Mouse (Mus musculus) embryonic facial prominence, embryonic 11.5 days (tissue): ENCODE measurements around the gene Enho. TPM values are rescaled to one million over a fixed set of nuclear protein-coding genes. Genes with fewer than 3 reads are reported as not detected.

Source experiments
- ATAC-seq: fragments of 200-750 bp; cut with Nextera tagmentation; replicated peaks from 2 replicates; pipeline ENCODE4 v1.8.0; 2017; ENCODE audit warnings: low read depth; ENCODE audit not compliant: insufficient number of reproducible peaks, low FRiP score, low TSS enrichment
- DNase-seq: peaks from one replicate; pipeline ENCODE4 v3.0.0-alpha.2; 2015; ENCODE audit warnings: low spot score
- H3K27ac ChIP-seq: fragments of 300-500 bp; sonication (generic); replicated peaks from 2 replicates; pipeline ENCODE4 v1.5.1; 2014; ENCODE audit warnings: mild to moderate bottlenecking, low read depth, low read length, control low read depth
- H3K27me3 ChIP-seq: fragments of 300-500 bp; sonication (generic); 2 replicates; pipeline ENCODE4 v1.6.1; 2014; ENCODE audit warnings: mild to moderate bottlenecking, low read length, moderate library complexity, mixed read lengths; ENCODE audit not compliant: control insufficient read depth, insufficient read depth
- H3K36me3 ChIP-seq: fragments of 300-500 bp; sonication (generic); replicated peaks from 2 replicates; pipeline ENCODE4 v1.6.1; 2014; ENCODE audit warnings: low read depth, mild to moderate bottlenecking, low read length, moderate library complexity, mixed read lengths; ENCODE audit not compliant: control insufficient read depth, insufficient read depth
- H3K4me1 ChIP-seq: fragments of 300-500 bp; sonication (generic); 2 replicates; pipeline ENCODE4 v1.6.1; 2014; ENCODE audit warnings: low read length, mixed read lengths; ENCODE audit not compliant: control insufficient read depth, insufficient read depth
- H3K4me2 ChIP-seq: fragments of 300-500 bp; sonication (generic); 2 replicates; pipeline ENCODE4 v1.6.1; 2014; ENCODE audit warnings: low read depth, mild to moderate bottlenecking, control low read depth, low read length, moderate library complexity
- H3K4me3 ChIP-seq: fragments of 300-500 bp; sonication (generic); 2 replicates; pipeline ENCODE4 v1.5.1; 2014; ENCODE audit warnings: low read depth, low read length, control low read depth
- H3K9ac ChIP-seq: fragments of 300-500 bp; sonication (generic); replicated peaks from 2 replicates; pipeline ENCODE4 v1.6.1; 2014; ENCODE audit warnings: mild to moderate bottlenecking, control low read depth, low read length
- H3K9me3 ChIP-seq: fragments of 300-500 bp; sonication (generic); replicated peaks from 2 replicates; pipeline ENCODE4 v1.6.1; 2016; ENCODE audit warnings: mild to moderate bottlenecking, low read length, inconsistent platforms, mixed read lengths; ENCODE audit not compliant: control insufficient read depth
- WGBS: fragments of 180-500 bp; shearing (Covaris S2); extraction: QIAGEN DNeasy Blood & Tissue Kit; methylation state at CpG from one replicate; pipeline ENCODE4 v1.1.7; 2014; 5-methylcytosine and 5-hydroxymethylcytosine counted together
- polyA plus RNA-seq: library from polyadenylated mRNA; unstranded; fragments of >200 nt; fragmentation: Nextera tagmentation; extraction: Ambion mirVana; gene quantifications from 2 replicates; pipeline ENCODE4 v1.2.1, GENCODE M21; 2014

Enho gene
- polyA plus RNA-seq, 1 experiment from 2014 or later, result 19.9 TPM

DNA sequence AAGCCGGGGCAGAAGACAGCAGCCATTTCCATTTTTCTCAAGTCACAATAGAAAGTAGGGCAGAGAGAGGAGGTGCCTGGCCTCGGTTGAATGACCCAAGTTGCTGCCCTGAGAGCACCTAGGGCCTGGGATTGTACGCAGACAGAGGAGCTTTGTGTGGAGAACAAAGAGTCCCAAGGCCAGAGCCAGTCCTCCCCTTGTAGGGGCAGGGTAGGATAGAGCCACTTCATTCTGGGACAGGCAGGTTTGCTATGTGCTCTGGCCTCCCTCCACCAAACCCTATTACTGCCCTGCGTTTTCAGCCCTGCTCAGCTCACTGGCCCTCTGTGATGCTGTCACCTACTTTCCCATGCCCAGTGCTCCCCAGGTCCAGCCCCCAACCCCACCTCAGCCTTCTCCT lies 8.0 kb upstream of the Enho start:
- Histone ChIP-seq H3K9ac (no peak overlapping the region), H3K36me3 (no peaks in the 10 kb centered on the region), H3K27me3 (no peaks in the 10 kb centered on the region), H3K4me1 (no peaks in the 10 kb centered on the region), H3K4me3 (no peak overlapping the region), H3K4me2 (no peak overlapping the region), H3K27ac (no peak overlapping the region), H3K9me3 (no peaks in the 10 kb centered on the region)
- no peak for DNase-seq
- ATAC-seq, result no peak
- 16% methylated on average over 4 of the region's 4 CpGs for WGBS

DNA sequence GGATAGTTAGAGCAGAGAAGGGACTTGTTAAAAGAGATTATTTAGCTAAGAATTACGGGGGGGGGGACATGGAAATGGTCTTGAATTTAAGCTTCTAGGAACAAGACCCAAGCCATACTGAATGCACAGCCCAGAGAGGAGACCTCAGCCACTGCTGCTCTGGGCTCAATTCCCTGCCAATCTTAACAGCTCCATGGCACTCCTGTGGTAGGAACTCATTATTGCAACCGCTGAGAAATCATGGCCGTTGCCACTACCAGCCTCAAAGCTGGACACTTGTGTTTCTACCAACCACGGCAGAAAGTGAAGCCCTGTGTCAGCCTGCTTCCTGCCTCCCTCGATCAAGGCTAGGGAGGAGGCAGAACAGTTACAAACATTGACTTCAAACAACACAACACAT lies 5.4 kb upstream of the Enho start:
- no peak overlapping the region for H3K9ac ChIP-seq

DNA sequence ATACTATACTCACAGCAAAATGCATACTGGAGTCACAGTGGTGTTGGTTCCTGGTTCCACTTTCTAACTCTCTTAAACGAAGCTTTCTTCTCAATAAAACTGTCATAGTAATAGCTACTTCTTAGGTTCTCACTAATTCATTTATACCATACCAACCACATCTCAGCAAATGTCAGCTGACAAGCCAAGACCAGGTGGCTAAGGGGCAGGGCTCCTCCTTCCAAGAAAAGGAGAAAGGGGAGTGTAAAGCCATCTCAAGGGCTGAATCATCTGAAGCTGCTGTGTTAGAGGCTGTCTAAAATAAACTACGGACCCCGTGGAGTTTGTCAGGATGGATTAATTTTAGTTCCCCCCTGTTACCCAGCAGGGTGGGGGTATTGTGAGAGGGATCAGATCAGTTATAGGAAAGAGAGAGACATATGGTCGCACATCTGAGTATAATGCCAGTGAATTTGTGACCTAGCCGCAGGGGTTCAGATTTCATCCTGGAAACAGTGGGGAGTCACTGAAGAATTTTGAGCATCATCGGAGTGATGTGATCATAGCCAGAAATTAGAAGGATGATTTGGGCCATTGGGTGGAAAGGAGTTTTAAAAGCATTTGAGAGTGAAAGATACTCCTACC lies 1.2 kb upstream of the Enho start:
- no peak for ATAC-seq
- Histone ChIP-seq H3K9ac (no peak overlapping the region), H3K27me3 (no peaks in the 10 kb centered on the region; the same call in 1 of the 2 replicates), H3K4me2 (no peak overlapping the region), H3K36me3 (no peaks in the 10 kb centered on the region), H3K9me3 (no peaks in the 10 kb centered on the region), H3K4me1 (peaks cover 10% of the 10 kb centered on the region), H3K27ac (no peak overlapping the region), H3K4me3 (no peak overlapping the region)
- no peak for DNase-seq
- WGBS, result 78% methylated on average over 6 of the region's 6 CpGs

More for the DNA sequence above, 5.4 kb upstream of the Enho start:
- Histone ChIP-seq H3K4me3 (no peak overlapping the region), H3K36me3 (no peaks in the 10 kb centered on the region), H3K4me1 (no peaks in the 10 kb centered on the region), H3K27ac (no peak overlapping the region), H3K4me2 (no peak overlapping the region), H3K27me3 (no peaks in the 10 kb centered on the region), H3K9me3 (no peaks in the 10 kb centered on the region)
- ATAC-seq (no peak), DNase-seq (peak; percentile 55)
- 26% methylated on average over 5 of the region's 5 CpGs for WGBS

DNA sequence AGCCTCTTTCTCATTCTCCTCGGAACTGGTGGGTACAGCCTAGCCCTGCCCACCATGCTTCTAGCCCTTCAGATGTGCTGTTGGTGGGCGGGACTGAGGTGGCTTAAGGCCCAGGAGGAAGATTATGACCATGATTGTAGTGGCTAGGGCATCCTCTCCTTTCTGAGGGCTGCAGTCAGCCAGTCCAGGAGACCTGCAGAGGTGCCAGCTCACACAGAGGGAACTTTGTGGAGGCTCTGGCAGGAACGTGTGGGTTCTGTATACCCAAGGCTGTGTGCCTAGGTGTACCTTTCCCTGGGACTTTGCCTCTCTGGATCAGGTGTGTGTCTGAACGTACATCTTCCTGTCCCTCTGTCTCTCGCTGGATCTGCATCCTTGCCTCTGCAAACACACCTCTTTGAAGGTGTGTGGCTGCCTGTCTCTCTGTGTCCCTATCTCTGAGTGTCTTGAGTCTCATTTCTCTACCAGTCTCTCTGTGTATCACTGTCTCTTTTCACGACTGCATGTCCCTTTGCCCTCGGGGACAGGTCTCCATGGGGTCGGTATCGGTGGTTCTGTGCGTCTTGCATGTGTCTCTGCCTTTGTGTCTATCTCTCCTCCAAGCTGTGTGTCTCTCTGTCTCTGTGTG lies 796 bp downstream of the Enho start:
- 11% methylated on average over 10 of the region's 10 CpGs for WGBS
- Histone ChIP-seq H3K9ac (peak overlapping the region; percentile 78), H3K36me3 (no peaks in the 10 kb centered on the region), H3K27me3 (no peaks in the 10 kb centered on the region; the same call in 1 of the 2 replicates), H3K9me3 (no peaks in the 10 kb centered on the region), H3K27ac (no peak overlapping the region), H3K4me1 (peaks cover 18% of the 10 kb centered on the region), H3K4me3 (peak overlapping the region; percentile 51), H3K4me2 (peak overlapping the region; percentile 71)
- no peak for DNase-seq
- no peak for ATAC-seq

DNA sequence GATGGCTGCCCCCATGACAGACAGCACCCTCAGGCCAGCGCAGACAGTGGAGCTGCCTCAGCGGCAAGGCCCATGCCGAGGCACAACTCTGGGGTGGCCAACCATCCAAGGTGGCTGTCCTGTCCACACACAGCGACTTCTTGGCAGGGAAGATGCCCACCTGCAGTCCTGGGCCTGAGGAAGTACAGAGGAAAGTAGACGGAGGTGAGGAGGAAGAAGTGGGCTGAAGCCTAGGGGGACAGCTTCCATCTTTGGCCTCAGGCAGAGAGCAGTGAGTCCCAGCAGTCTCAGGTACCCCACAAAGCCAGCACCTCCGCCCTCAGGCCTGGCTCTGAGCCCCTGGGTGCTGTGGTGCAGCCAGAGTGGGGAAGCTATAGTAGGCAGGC lies 1.3 kb downstream of the Enho start:
- WGBS, result 79% methylated on average over 6 of the region's 6 CpGs
- peaks cover 18% of the 10 kb centered on the region for H3K4me1 ChIP-seq
- H3K27ac ChIP-seq, result no peak overlapping the region
- DNase-seq (no peak), ATAC-seq (no peak)
- H3K9me3 ChIP-seq, result no peaks in the 10 kb centered on the region
- peak overlapping the region; percentile 10; the same call in 1 of the 2 replicates for H3K4me3 ChIP-seq
- H3K9ac ChIP-seq, result peak overlapping the region; percentile 78; the same call in 1 of the 2 replicates
- H3K4me2 ChIP-seq, result peak overlapping the region; percentile 71; the same call in 1 of the 2 replicates
- no peaks in the 10 kb centered on the region for H3K36me3 ChIP-seq
- H3K27me3 ChIP-seq, result no peaks in the 10 kb centered on the region; the same call in 1 of the 2 replicates

DNA sequence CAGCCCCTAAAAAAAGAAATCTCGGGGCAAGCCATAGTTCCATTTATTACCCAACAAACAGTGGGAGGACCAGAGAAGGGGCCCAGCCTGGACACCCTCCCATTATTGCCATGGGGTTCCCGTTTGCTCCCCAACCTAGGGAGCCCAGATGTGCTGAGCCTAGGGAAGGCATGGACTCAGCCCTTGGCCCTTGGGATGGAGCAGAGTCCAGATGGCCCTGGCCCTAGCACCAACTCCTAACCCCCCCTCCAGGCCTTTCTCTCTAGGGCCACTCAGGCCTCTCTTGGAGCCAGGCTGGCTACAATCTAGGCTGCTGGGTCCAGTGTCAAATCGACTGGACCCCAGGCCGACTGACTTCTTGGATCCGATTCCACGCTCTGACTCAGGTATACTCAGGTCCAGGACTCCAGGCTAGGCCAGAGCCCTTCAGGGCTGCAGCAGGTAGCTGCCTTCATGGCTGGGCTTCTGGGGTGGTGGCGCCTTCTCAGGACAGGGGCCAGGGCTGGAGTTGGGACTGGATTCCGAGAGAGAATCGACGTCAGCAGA lies 1.9 kb downstream of the Enho start:
- Histone ChIP-seq H3K9me3 (no peaks in the 10 kb centered on the region), H3K27me3 (no peaks in the 10 kb centered on the region; the same call in 1 of the 2 replicates), H3K36me3 (no peaks in the 10 kb centered on the region), H3K4me2 (no peak overlapping the region), H3K27ac (no peak overlapping the region), H3K4me1 (peaks cover 18% of the 10 kb centered on the region), H3K4me3 (no peak overlapping the region), H3K9ac (no peak overlapping the region)
- 86% methylated on average over 10 of the region's 10 CpGs for WGBS
- DNase-seq (no peak), ATAC-seq (no peak)

DNA sequence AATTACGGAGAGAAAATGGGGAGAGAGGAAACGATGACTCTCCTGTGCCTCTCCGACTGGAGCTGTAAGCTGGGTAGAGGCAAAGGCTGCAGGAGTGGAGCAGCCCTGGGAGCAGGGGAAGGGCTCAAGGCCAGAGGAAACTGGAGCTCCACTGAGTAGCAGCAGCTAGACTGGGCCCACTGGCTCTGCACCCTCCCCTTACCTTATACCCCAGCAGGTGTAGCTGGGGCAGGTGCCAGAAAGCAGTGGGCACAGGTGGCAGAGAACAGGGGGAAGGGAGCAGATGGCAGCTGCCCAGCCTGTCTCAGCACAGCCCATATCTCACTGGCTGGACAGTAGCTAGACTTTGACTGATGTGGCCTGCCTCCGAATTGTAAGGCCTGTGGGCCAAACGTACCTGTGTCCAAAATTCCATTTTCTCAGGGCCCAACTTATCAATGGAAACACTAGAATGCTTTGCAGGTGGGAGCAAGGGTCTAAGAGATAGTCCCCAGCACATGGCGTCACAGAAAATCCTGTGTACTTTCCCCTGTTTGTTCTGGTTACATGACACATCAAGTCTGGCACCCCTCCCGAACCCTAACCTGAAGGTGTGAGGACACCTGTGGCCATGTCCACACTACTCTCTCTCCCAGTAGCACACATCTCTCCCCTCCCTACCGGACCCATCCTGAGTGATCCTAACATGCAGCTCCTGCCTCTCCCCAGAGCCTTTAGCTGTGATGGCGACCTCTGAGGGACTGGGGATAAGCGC lies 3.1 kb downstream of the Enho start:
- Histone ChIP-seq H3K4me3 (no peak overlapping the region), H3K36me3 (no peaks in the 10 kb centered on the region), H3K9me3 (no peaks in the 10 kb centered on the region), H3K27ac (no peak overlapping the region), H3K27me3 (no peaks in the 10 kb centered on the region; the same call in 1 of the 2 replicates), H3K9ac (no peak overlapping the region), H3K4me1 (peaks cover 18% of the 10 kb centered on the region), H3K4me2 (no peak overlapping the region)
- DNase-seq, result no peak
- WGBS, result 81% methylated on average over 10 of the region's 10 CpGs
- no peak for ATAC-seq
